Mouse (Mus musculus) hindlimb bud, embryonic 11.5 days (tissue): ENCODE results near the gene Mybbp1a.
"Not testable (repeated sequence)": the region's sequence is repeated elsewhere in the genome, so short reads cannot be mapped to it uniquely, and the experiment has no call there.

ENCODE experiments used
- DNase-seq: peaks from one replicate; pipeline ENCODE4 v3.0.0-alpha.2; 2012; ENCODE audit warnings: low read depth, low spot score; ENCODE audit errors: extremely low spot score

The Mybbp1a gene

GRCm38 (mm10) chr11:72413016-72413415, 28.1 kb upstream of the Mybbp1a start:
- DNase-seq = no peak

- DNase-seq = no peak
Observed at GRCm38 (mm10) chr11:72413601-72414190, 27.5 kb upstream of the Mybbp1a start.

GRCm38 (mm10) chr11:72415155-72415554, 26.0 kb upstream of the Mybbp1a start:
- no peak for DNase-seq

- no peak for DNase-seq
Observed at GRCm38 (mm10) chr11:72416666-72417065, 24.5 kb upstream of the Mybbp1a start.

GRCm38 (mm10) chr11:72417376-72417775, 23.8 kb upstream of the Mybbp1a start:
- DNase-seq = no peak

GRCm38 (mm10) chr11:72418227-72418626, 22.9 kb upstream of the Mybbp1a start:
- no peak for DNase-seq

- no peak for DNase-seq
Observed at GRCm38 (mm10) chr11:72419006-72419405, 22.1 kb upstream of the Mybbp1a start.

- DNase-seq = no peak
Observed at GRCm38 (mm10) chr11:72420460-72421122, 20.6 kb upstream of the Mybbp1a start.

GRCm38 (mm10) chr11:72421518-72422278, 19.5 kb upstream of the Mybbp1a start:
- no peak for DNase-seq

- no peak for DNase-seq
Observed at GRCm38 (mm10) chr11:72423686-72424085, 17.5 kb upstream of the Mybbp1a start.

- no peak for DNase-seq
Observed at GRCm38 (mm10) chr11:72425201-72425600, 16.0 kb upstream of the Mybbp1a start.

GRCm38 (mm10) chr11:72426884-72427283, 14.3 kb upstream of the Mybbp1a start:
- DNase-seq = no peak

- no peak for DNase-seq
Observed at GRCm38 (mm10) chr11:72428694-72429093, 12.5 kb upstream of the Mybbp1a start.

GRCm38 (mm10) chr11:72429288-72429690, 11.9 kb upstream of the Mybbp1a start:
- peak; percentile 69 for DNase-seq

- DNase-seq = not testable (repeated sequence)
Observed at GRCm38 (mm10) chr11:72430311-72431068, 10.7 kb upstream of the Mybbp1a start.

GRCm38 (mm10) chr11:72434963-72435693, 6.0 kb upstream of the Mybbp1a start, which contains the start of gene Ggt6:
TSS of gene Ggt6 (plus strand) at chr11:72435526.
- no peak for DNase-seq

GRCm38 (mm10) chr11:72435694-72436045, 5.5 kb upstream of the Mybbp1a start:
- no peak for DNase-seq

- DNase-seq = no peak
Observed at GRCm38 (mm10) chr11:72436271-72436670, 4.9 kb upstream of the Mybbp1a start.

GRCm38 (mm10) chr11:72436756-72437650, 4.2 kb upstream of the Mybbp1a start:
- no peak for DNase-seq

- no peak for DNase-seq
Observed at GRCm38 (mm10) chr11:72438411-72438810, 2.7 kb upstream of the Mybbp1a start.
